Mouse (Mus musculus) liver, adult 2 months (tissue): ENCODE results near the gene Igfbpl1.

Experiments used
- CTCF ChIP-seq: fragments of 200-500 bp; IDR thresholded peaks from 2 replicates; pipeline ENCODE4 v1.5.1; 2011; ENCODE audit warnings: low read depth, low read length, control low read depth
- POLR2A ChIP-seq: fragments of 200-500 bp; IDR thresholded peaks from 2 replicates; pipeline ENCODE4 v1.6.1; 2011; ENCODE audit warnings: low read length, control low read depth; ENCODE audit not compliant: insufficient read depth; ENCODE audit errors: extremely low read depth

DNA sequence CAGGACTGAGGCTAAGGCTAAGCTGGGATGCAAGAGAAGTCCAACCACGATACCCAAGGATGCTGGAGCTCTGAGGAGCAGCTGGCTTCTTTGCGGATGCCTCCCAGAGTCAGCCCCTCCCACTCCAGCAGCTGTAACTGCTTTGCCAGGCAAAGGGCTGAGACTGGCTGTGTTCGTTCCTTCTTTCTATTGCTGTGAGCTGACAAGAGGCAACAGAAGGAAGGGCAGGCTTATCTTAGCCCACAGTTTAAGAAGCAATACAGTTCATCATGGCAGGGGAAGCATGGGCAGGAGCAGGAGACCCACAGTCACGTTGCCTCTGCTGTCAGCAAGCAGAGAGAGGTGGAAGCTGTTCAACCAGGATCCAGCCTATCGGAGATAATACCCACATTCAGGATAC lies 34.4 kb upstream of the Igfbpl1 start:
- TF ChIP-seq CTCF (no peak), POLR2A (no peak)
